Mouse (Mus musculus) frontal cortex, adult (tissue): ENCODE results near the gene Zfp367.

Experiments used
- ATAC-seq: cut with Nextera tagmentation; 2 replicates; pipeline ENCODE4 v1.9.2; 2017; ENCODE audit warnings: mild to moderate bottlenecking, moderate library complexity, mixed read lengths; ENCODE audit not compliant: low TSS enrichment

Gene Zfp367

GRCm38 (mm10) chr13:64154651-64155050 lies 1.6 kb upstream of the Zfp367 start:
- ATAC-seq: no peak

DNA sequence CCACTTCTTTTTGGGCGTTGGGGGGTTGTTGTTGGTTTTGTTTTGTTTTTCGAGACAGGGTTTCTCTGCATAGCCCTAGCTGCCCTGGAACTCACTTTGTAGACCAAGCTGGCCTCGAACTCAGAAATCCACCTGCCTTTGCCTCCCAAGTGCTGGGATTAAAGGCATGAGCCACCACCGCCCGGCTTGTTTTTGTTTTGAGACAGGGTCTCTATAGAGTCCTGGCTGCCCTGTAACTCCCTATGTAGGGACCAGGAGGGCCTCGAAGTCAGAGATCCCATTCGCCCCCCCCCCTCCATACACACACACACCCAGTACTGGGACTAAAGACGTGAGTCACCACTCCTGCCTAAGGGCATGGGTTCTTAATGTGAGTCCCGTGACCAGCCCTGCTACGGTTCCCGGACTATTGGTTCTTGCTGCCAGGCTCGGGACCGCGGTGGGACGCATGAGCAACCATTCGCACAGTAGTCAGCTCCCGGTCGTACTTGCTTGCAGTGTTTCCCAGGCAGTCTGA lies 807 bp upstream of the Zfp367 start:
- no peak for ATAC-seq

GRCm38 (mm10) chr13:64152671-64153082 lies 325 bp downstream of the Zfp367 start:
- peak; percentile 50 for ATAC-seq

DNA sequence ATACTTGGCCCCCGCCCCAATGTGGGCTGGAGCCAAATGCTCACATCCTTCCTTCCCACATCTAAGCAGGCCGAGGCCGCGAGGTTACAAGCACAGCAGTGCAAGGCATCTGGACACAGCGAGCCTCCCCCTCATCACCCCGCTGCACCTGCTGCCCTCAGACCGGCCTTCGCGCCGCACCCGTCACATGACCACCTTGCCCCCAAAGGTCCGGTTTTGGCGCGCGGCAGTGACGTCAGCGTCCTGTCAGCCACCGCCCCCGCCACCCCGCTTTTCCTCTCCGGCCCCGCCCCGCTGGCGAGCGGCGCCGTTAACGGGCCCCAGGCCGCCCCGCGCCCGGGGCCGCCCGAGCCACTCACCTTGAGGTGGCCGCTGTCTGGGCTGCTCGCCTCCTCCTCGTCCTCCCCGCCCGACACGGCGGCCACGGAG lies 747 bp downstream of the Zfp367 start:
- ATAC-seq: peak; percentile 21

- ATAC-seq: no peak
Measured at GRCm38 (mm10) chr13:64150121-64150520, 2.9 kb downstream of the Zfp367 start.

DNA sequence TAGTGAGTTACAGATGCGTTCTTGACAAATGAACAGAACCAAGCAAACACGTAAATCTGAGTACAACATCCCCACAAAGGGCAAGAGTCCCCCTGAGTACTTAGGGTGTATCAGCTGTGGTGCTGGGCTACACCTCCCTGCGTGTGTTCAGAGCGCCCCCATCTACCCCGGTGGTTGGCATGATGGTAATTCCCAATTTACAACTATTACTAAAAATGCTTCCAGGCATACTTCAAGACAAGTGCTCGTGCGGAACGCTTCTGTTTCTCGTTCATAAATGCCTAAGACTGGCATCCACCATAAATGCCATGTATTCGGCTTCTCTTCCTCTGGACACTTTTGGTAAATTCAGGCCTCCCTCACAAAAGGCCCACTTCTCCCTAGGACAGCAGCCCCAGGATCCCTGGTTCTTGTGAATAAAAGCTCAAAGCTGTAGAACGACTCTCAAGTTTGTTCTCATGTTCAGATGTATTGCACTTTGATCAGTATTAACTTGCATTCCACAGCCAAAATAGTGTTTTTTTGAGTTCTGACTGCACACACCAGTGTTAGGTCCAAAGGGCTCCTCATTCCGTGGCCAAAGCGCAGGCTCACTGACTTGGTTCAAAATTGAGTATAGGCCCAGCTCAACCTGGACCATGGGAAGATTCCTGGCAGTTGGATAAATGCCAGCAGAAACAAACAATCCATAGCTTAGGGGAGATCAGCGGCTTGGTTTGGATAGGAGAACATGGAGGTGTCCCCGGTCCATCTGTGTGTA lies 23.2 kb downstream of the Zfp367 start:
- ATAC-seq: peak; percentile 82

DNA sequence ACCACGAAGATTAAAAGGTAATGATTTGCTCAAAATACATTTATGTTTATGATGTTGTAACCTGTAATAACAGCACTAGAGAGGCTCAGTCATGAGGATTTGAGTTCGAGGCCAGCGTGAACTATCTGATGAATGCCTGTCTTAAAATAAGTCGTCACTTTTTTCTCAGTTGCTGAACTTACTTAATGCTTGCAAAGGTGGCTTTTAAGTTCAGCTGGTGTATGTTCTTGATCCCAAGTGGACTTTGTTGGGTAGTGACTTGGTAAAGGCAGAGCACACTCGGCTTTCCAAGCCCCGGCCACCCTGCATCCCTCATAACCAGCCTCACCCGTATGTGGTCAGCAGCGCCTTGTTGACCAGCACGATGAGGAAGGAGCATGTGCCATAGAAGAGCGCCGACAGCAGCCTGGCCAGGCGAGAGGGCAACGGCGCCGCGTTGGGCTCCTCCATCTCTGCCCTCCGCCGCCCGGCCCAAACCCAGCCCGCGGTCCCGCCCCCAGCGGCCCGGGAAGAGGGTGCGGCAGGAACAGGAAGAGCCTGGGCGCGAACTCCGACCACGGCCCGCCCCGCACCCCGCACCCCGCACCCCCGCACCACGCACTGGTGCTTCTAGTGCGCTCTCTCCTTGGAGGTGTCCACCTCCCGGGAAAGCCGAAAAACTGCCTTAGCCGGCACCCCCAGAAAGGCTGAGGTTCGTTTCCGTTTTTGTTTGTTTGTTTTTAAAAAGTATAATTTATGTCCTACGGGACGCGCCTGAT lies 24.0 kb downstream of the Zfp367 start, which contains the start of gene Slc35d2:
Gene Slc35d2, minus strand, starts transcription at position 511 of the 758 bp plus-strand sequence.
- peak; percentile 41; the same call in 1 of the 2 replicates for ATAC-seq

GRCm38 (mm10) chr13:64126316-64126715 lies 26.7 kb downstream of the Zfp367 start:
- ATAC-seq: no peak

DNA sequence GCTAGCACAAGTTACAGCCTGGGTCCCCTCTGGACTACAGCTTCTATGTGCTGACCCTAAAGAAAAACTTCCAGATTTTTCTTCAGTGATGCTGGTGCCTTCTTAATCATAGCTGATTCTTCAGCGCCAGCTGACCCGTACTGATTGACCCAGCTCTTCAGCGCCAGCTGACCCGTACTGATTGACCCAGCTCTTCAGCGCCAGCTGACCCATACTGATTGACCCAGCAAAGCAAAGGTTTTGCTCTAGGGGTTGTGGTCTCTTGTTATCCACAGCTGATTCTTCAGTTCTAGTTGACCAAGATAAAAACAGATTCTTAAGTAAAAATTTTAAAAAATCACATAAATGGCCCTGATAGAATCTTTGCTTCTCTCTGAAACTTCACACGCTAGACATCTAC lies 28.1 kb downstream of the Zfp367 start:
- ATAC-seq: no peak

GRCm38 (mm10) chr13:64123491-64124188 lies 29.4 kb downstream of the Zfp367 start:
- ATAC-seq: no peak

GRCm38 (mm10) chr13:64120760-64121159 lies 32.2 kb downstream of the Zfp367 start:
- ATAC-seq: no peak

DNA sequence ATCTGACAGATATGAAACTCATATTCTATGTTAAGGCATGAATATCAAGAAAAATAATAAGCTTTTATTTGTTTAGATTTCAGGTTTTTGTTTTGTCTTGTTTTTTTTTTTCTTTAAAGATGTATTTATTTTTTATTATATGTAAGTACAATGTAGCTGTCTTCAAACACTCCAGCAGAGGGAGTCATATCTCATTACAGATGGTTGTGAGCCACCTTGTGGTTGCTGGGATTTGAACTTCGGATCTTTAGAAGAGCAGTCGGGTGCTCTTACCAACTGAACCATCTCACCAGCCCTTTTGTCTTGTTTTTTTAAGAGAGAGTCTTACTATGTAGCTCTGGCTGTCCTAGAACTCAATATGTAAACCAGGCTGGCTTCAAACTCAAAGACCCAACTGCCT lies 35.6 kb downstream of the Zfp367 start:
- no peak for ATAC-seq

DNA sequence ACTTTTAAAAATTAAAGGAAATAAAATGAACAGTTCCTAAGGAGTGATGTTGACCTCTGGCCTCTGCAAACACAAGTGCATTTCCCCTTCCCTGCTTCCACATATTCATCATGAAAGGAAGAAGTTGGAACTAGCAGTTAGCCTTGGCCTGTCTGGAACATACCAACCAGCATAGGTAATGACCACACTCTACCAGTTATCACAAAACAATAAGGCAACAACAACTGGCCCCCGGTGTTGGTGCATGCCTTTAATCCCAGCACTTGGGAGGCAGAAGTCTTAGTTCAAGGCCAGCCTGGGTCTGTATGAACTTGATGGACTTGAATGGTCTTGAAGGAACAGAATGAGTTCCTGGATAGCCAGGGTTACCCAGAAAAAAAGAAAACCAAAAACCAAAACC lies 42.6 kb downstream of the Zfp367 start:
- no peak for ATAC-seq

DNA sequence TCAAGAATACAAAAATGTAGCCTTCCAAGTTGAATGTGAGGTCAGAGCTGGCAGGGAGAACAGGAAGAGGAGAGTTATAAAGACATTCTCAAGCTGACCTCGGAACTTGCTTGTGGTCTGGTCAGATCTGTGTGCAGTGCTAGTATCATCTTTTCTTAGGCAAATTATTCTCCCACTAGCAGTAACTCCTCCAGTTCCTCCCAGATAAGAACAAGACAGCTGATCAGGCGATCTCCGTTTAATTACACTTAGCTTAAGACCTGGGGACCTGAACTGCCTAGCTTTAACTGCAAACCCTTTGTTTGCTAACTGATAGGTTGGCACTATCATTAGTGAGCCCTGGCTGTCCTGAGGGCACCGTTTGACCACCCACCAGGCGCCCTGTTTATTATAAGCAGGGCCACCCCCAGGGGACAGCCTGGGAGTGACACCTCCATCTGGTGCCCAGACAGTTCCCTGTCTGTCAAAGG lies 44.6 kb downstream of the Zfp367 start:
- ATAC-seq: no peak

- no peak for ATAC-seq
Measured at GRCm38 (mm10) chr13:64107535-64107934, 45.5 kb downstream of the Zfp367 start.

DNA sequence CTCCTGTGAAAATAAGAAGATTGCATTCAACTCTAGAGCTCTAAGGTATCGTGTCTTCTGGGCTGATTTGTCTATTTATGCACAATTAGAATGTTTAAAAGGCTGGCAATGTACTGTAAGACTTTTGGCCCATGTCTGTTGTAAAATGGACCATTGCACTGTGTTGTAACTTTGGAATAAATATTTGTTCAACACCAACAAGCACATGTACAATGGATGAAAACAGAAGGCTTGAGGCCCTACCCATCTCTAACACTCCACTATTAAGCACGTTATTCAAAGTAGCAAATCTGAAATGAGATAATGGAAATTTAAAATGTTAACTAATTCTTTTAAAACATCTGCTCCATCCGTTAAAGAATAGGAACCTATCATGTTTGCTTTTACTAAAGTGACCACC lies 45.9 kb downstream of the Zfp367 start:
- ATAC-seq: no peak

DNA sequence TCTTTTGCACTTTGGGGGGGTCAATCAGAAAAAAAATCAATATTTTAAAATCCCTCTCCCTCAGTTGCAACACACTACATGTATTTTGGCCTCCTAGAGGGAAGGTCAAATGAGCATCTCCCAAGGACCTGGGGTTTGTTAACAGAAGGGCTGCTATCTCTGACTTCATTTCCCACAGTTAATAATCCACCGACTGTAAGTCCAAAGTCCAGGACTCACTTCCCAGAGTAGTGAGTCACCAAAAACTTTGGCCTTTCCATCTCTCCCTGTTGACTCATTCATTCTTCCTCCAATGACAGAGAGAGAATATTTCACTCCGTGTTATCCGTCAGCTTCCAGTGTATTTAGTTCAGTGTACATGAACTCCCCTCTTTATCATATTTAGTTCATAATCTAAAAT lies 47.3 kb downstream of the Zfp367 start:
- no peak for ATAC-seq

GRCm38 (mm10) chr13:64100186-64100585 lies 52.8 kb downstream of the Zfp367 start:
- ATAC-seq: 0 out of 2 replicates have a peak, but pooled peaks have one; percentile 44

GRCm38 (mm10) chr13:64098992-64099391 lies 54.0 kb downstream of the Zfp367 start:
- no peak for ATAC-seq

DNA sequence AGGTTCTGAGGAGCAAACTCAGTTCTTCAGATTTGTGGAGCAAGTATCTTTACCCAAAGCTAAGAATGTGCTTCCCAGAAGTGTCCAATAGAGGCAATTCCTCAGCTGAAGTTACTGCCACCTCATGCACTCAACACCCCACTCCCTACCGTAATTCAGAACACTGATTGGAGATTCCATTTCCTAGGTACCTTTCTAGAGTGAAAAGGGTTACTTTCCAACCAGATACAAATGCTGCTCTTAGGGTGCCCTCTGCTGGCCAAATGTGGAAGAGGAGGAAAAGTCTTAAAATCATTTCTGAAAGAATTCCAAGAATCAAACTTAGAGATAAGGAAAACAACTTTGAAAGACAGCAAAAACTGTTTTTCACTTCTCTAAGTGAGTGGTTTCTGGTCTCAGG lies 59.7 kb downstream of the Zfp367 start:
- peak; percentile 72 for ATAC-seq

DNA sequence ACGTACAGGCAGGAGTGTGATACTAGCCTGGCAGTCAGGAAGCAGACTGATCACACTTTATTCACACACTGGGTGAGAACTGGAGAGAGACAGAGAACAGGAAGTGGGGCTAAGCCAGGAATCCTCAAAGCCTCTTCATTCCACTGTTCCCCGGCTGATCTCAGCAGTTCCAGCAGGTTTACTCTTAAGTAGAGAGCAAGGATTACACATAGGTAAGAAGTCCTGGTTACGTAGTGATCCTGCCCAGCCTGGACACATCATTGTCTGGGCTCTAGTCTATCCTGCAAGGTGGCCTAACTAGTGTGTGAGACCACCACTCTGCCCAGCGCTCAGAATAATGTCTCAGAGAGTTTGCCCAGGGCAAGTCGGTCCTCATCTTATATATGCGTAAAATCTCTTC lies 60.2 kb downstream of the Zfp367 start:
- no peak for ATAC-seq

GRCm38 (mm10) chr13:64092141-64092540 lies 60.9 kb downstream of the Zfp367 start:
- no peak for ATAC-seq
